ENCODE assay signal across 8 mouse cellular contexts in genomic region chr17:23771284-23772218, GRCm38 (mm10). TPM values are rescaled to one million over a fixed set of nuclear protein-coding genes. Genes with fewer than 3 reads are reported as not detected.
DNase-seq lines count a peak whose midpoint lies in the region; ATAC-seq lines count a peak whose summit lies in the region.

TSS of gene Flywch1 (minus strand) at chr17:23771602.

- no peaks in the 10 kb centered on the region for H3K9me3 ChIP-seq in hindbrain, embryonic 16.5 days (ENCODE audit: control insufficient read depth, low read length)

- H3K4me1 ChIP-seq in hindbrain, embryonic 16.5 days (ENCODE audit: control insufficient read depth, insufficient read depth, low read depth, low read length), result peaks cover 14% of the 10 kb centered on the region

- H3K36me3 ChIP-seq in hindbrain, embryonic 16.5 days (ENCODE audit: control insufficient read depth, insufficient read depth, low read length), result no peaks in the 10 kb centered on the region; the same call in 1 of the 2 replicates
- H3K36me3 ChIP-seq in macrophage (ENCODE audit: inconsistent target), result no peaks in the 10 kb centered on the region

- peak within 1 kb of the TSS; percentile 61 for H3K4me3 ChIP-seq in hindbrain, embryonic 16.5 days (ENCODE audit: low read length)
- peak within 1 kb of the TSS; percentile 66 for H3K4me3 ChIP-seq in macrophage (ENCODE audit: inconsistent target)

- peak; percentile 94 for DNase-seq in WW6 (ENCODE audit: low read depth, low spot score)
- peak; percentile 99 to 100 for DNase-seq in cerebellum, postnatal 4 days (ENCODE audit: low spot score in 2 of 2)
- peak; percentile 98 for DNase-seq in gastrocnemius, adult 18-20 months (ENCODE audit: low spot score)
- peak; percentile 98 to 99 for DNase-seq in left cerebral cortex, adult 18-20 months (ENCODE audit: low spot score in 2 of 2)
- peak; percentile 99 for DNase-seq in right cerebral cortex, adult 18-20 months
- DNase-seq in urinary bladder, postnatal 10 days (ENCODE audit: low spot score), result peak; percentile 81

- WGBS in hindbrain, embryonic 16.5 days, result 3% methylated on average over 57 of the region's 58 CpGs
- WGBS in macrophage (ENCODE audit: missing documents), result 3% methylated on average over 55 of the region's 58 CpGs

- H3K9ac ChIP-seq in hindbrain, embryonic 16.5 days (ENCODE audit: low read depth, low read length), result peak within 1 kb of the TSS; percentile 80

- no peaks in the 10 kb centered on the region for H3K79me2 ChIP-seq in macrophage (ENCODE audit: inconsistent target)

- H3K27ac ChIP-seq in hindbrain, embryonic 16.5 days (ENCODE audit: low read depth, low read length), result peak within 1 kb of the TSS; percentile 83
- H3K27ac ChIP-seq in macrophage, result no peak within 1 kb of the TSS

- ATAC-seq in hindbrain, embryonic 16.5 days, result peak; percentile 97

- peak within 1 kb of the TSS; percentile 61 for H3K4me2 ChIP-seq in hindbrain, embryonic 16.5 days (ENCODE audit: low read length)

- no peaks in the 10 kb centered on the region for H3K27me3 ChIP-seq in hindbrain, embryonic 16.5 days (replicated peaks; ENCODE audit: control insufficient read depth, insufficient read depth, low read length)

RNA-seq across cellular contexts. Expression of gene Flywch1, which starts in this region (rescaled TPM):
- 10 to 100 TPM; 50.0 to 59.2 TPM for total RNA-seq in gastrocnemius, adult 18-20 months (2021)
- 202 and 203 TPM in 2 replicates for polyA plus RNA-seq in hindbrain, embryonic 16.5 days (2015; fragmentation: Nextera tagmentation; extraction: Ambion mirVana)
- total RNA-seq in left cerebral cortex, adult 18-20 months (2021), result 100 to 1,000 TPM; 459 to 507 TPM
- total RNA-seq in macrophage (2018; cell fraction: chromatin; rRNA removed), result 10 to 100 TPM in 22 of 26 experiments, 1 to 10 TPM in 4; 6.0 to 36.5 (median 22.8) TPM
- total RNA-seq in macrophage (2018; cell fraction: cytosol; rRNA removed), result 10 to 100 TPM; 14.2 to 36.9 (median 23.3) TPM
- total RNA-seq in macrophage (2018; cell fraction: nucleus; rRNA removed), result 10 to 100 TPM in 24 of 26 experiments, 1 to 10 TPM in 2; 6.4 to 41.8 (median 26.3) TPM
- polyA plus RNA-seq in macrophage (2018), result 15.5 to 20.8 TPM (median 19.7 TPM) in 3 replicates

Comparison
In these comparisons a context has a peak if more than half of its experiments do, and no peak if none do; other contexts are left out.
1. RNA of gene Flywch1 (total RNA-seq): 459 to 507 TPM in left cerebral cortex, adult 18-20 months; 50.0 to 59.2 TPM in gastrocnemius, adult 18-20 months; every median in the first group is over 4 times any median in the second.
2. Peak in every context shown above with its lines, with median percentiles within 50 percentile points of each other: DNase-seq.